Mouse (Mus musculus): ENCODE measurements around the gene Mybbp1a.
"Not testable (repeated sequence)": the region's sequence is repeated elsewhere in the genome, so short reads cannot be mapped to it uniquely, and the experiment has no call there.

Mybbp1a gene

GRCm38 (mm10) chr11:72411093-72411921, 29.8 kb upstream of the Mybbp1a start, which contains the start of gene Smtnl2:
Gene Smtnl2 (minus strand): TSS chr11:72411713.
- in situ Hi-C loops (cut with MboI; ENCODE audit: low sequenced_read_pairs), result loop anchor here (25.0 kb wide), 1 partner anchor 174 kb away; no protein-coding TSS in a partner anchor

- in situ Hi-C loops (cut with MboI; ENCODE audit: low sequenced_read_pairs), result loop anchor here (25.0 kb wide), 1 partner anchor 175 kb away; no protein-coding TSS in a partner anchor
Measured at GRCm38 (mm10) chr11:72411945-72412344, 29.2 kb upstream of the Mybbp1a start.

GRCm38 (mm10) chr11:72413016-72413415, 28.1 kb upstream of the Mybbp1a start:
- in situ Hi-C loops (cut with MboI; ENCODE audit: low sequenced_read_pairs), result loop anchor here (25.0 kb wide), 1 partner anchor 176 kb away; no protein-coding TSS in a partner anchor

GRCm38 (mm10) chr11:72413601-72414190, 27.5 kb upstream of the Mybbp1a start:
- in situ Hi-C loops (cut with MboI; ENCODE audit: low sequenced_read_pairs), result loop anchor here (25.0 kb wide), 1 partner anchor 176 kb away; no protein-coding TSS in a partner anchor

GRCm38 (mm10) chr11:72415155-72415554, 26.0 kb upstream of the Mybbp1a start:
- in situ Hi-C loops (cut with MboI; ENCODE audit: low sequenced_read_pairs), result loop anchor here (25.0 kb wide), 1 partner anchor 178 kb away; no protein-coding TSS in a partner anchor

- in situ Hi-C loops (cut with MboI; ENCODE audit: low sequenced_read_pairs), result loop anchor here (25.0 kb wide), 1 partner anchor 179 kb away; no protein-coding TSS in a partner anchor
Measured at GRCm38 (mm10) chr11:72416666-72417065, 24.5 kb upstream of the Mybbp1a start.

GRCm38 (mm10) chr11:72417376-72417775, 23.8 kb upstream of the Mybbp1a start:
- in situ Hi-C loops (cut with MboI; ENCODE audit: low sequenced_read_pairs), result loop anchor here (25.0 kb wide), 1 partner anchor 180 kb away; no protein-coding TSS in a partner anchor

GRCm38 (mm10) chr11:72418227-72418626, 22.9 kb upstream of the Mybbp1a start:
- in situ Hi-C loops (cut with MboI; ENCODE audit: low sequenced_read_pairs), result loop anchor here (25.0 kb wide), 1 partner anchor 181 kb away; no protein-coding TSS in a partner anchor

GRCm38 (mm10) chr11:72419006-72419405, 22.1 kb upstream of the Mybbp1a start:
- in situ Hi-C loops (cut with MboI; ENCODE audit: low sequenced_read_pairs), result loop anchor here (25.0 kb wide), 1 partner anchor 182 kb away; no protein-coding TSS in a partner anchor

GRCm38 (mm10) chr11:72420460-72421122, 20.6 kb upstream of the Mybbp1a start:
- in situ Hi-C loops (cut with MboI; ENCODE audit: low sequenced_read_pairs), result loop anchor here (5.0 to 25.0 kb wide), 2 partner anchors 78 to 183 kb away; no protein-coding TSS in a partner anchor

GRCm38 (mm10) chr11:72421518-72422278, 19.5 kb upstream of the Mybbp1a start:
- in situ Hi-C loops (cut with MboI; ENCODE audit: low sequenced_read_pairs), result loop anchor here (5.0 to 25.0 kb wide), 2 partner anchors 79 to 184 kb away; no protein-coding TSS in a partner anchor

- in situ Hi-C loops (cut with MboI; ENCODE audit: low sequenced_read_pairs), result loop anchor here (5.0 to 25.0 kb wide), 2 partner anchors 81 to 186 kb away; no protein-coding TSS in a partner anchor
Measured at GRCm38 (mm10) chr11:72423686-72424085, 17.5 kb upstream of the Mybbp1a start.

- in situ Hi-C loops (cut with MboI; ENCODE audit: low sequenced_read_pairs), result no loop called here
Measured at GRCm38 (mm10) chr11:72425201-72425600, 16.0 kb upstream of the Mybbp1a start.

GRCm38 (mm10) chr11:72426884-72427283, 14.3 kb upstream of the Mybbp1a start:
- in situ Hi-C loops (cut with MboI; ENCODE audit: low sequenced_read_pairs), result no loop called here

- in situ Hi-C loops (cut with MboI; ENCODE audit: low sequenced_read_pairs), result no loop called here
Measured at GRCm38 (mm10) chr11:72428694-72429093, 12.5 kb upstream of the Mybbp1a start.

GRCm38 (mm10) chr11:72429288-72429690, 11.9 kb upstream of the Mybbp1a start:
- in situ Hi-C loops (cut with MboI; ENCODE audit: low sequenced_read_pairs), result no loop called here

- in situ Hi-C loops (cut with MboI; ENCODE audit: low sequenced_read_pairs), result not testable (repeated sequence)
Measured at GRCm38 (mm10) chr11:72430311-72431068, 10.7 kb upstream of the Mybbp1a start.

- in situ Hi-C loops (cut with MboI; ENCODE audit: low sequenced_read_pairs), result no loop called here
Measured at GRCm38 (mm10) chr11:72434963-72435693, 6.0 kb upstream of the Mybbp1a start, which contains the start of gene Ggt6. Gene Ggt6 (plus strand): TSS chr11:72435526.

All from CH12F3 (cell line).